Mouse (Mus musculus): Measurements from ENCODE around the gene Prkd1.

The Prkd1 gene

DNA sequence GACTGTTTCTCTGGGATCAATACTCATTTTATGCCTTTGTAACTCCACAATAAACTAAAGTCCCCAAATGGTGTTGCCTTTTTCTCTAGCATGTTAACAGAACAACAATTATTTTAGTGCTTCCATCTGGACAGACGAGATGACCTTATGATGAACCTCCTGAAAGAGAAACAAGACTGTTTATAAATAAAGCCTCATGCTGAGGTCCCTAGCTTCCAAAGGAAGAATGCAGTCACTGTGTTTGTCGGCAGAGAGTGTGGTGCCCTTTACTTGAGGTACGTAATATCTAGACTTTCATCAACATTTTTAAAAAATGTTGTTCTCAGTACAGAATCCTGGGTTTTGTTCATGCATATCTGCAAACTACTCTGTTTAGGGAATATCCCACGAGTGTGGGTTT lies 90.7 kb downstream of the Prkd1 start:
- DNase-seq (ENCODE audit: low spot score), result no peak

DNA sequence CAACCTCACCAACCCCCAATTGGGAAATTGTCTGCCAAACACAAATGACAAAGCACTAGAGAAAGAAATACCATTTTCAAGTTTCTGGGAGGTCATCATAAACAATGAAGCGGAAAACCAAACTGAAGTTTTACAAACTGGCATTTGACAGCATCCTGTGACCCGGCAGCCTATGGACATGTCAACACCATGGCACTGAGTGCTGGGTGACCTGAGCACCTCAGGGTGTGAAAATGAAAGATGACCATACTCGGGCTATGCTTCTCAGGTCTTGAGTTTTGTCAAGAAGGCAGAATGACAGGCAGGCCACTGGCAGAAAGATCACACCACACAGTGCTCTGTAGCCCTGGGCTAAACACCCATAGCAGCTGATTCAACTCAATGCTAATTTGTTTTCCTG lies 94.7 kb downstream of the Prkd1 start:
- no peak for DNase-seq (ENCODE audit: low spot score)

DNA sequence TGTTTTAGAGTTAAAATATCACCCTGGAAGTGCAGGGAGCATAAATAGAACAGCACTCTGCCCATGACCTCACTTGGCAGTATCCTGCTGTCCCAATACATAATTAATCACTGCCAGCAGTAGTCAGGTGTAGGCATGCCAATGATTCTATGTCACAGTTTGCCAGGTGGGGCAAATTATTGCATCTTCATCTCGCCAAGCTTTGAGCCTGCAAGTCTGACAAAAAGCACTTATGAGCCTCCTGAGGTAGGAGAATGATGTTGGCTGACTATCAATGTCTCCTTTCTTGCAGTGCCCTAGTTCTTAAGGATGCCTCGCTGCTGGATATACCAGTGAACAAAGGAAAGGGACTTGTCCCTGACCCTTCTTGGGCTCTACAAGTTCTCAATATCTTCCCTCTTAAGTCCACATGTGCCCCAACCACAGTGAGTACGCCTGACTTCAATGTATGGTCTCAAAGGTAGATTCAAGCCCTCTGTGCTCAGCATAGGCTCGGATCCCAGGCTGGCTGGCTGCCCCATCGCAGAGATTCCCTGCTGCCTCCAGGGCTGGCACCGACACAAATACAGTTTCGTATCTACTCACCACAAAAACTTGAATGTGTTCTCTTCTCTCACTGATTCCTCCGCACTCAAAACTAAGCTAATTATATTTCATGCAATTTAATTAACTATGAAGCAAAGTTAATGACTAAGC lies 98.9 kb downstream of the Prkd1 start:
- no peak for DNase-seq (ENCODE audit: low spot score)

DNA sequence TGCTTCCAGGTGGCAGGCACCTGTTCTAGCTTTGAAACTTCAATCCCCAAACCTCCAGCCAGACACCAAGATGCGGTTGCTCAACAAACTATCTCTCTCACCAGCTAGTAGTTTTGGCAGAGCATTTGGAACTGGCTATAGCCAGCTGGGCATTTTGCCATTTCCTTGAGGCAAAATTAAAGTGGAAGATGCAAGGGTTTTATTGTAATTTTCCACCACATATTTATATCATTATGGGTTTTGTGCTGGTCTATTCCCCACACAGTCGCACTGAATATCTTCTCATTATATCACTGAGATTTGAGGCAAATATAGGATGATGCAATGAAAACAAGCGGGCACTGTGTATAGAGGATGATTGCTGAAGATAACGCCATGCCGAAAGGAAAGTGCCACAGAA lies 102.5 kb downstream of the Prkd1 start:
- DNase-seq (ENCODE audit: low spot score), result no peak

DNA sequence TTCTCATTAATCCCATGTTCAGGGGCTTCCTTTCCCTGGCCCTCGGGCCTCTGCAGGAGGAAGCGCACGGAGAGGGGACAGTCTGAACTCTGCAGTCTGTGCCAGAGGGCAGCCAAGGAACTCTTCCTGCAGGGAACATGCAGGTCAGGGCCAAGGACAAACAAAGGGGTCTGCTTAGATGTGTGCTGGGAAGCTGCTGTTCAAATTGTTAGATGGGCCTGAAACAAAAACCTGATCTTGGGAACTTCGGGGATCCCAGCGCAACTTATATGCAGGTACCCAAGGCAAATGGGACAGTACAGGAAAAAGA lies 103.3 kb downstream of the Prkd1 start:
- no peak for DNase-seq (ENCODE audit: low spot score)

DNA sequence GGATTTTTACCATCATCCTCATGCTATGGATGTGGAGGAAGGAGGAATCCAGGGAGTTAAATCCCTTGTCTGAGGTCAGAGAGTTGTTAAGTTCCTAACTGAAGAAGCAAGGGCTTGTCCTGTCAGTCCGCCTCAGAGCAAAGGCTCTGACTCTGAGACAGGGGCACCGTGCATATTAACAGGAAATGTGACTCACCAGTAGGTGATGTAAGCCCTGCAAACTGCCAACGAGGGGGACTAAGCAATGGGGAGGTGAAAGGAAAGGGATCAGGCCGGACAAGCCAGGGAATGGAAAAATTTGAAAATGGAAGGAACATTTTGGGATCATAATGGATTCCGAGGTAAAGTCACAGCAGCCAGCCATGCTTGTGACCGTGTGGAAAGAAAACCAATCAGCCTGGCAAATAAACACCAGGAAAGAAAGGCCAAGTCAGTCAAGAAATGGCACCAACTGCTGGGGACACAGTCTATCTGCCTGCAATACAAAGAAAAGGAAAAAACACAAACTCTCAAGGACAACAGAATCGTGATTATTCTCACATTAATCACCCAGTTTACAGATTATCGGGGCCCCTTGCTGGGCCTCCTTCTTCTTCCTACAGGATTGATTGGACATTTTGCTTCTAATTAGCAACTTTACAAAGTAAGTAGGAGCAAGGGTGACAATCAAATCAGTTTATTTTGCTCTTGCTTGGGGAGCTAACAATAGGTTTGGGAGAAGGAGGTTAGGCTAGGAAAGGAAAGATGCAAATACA lies 103.9 kb downstream of the Prkd1 start:
- no peak for DNase-seq (ENCODE audit: low spot score)

DNA sequence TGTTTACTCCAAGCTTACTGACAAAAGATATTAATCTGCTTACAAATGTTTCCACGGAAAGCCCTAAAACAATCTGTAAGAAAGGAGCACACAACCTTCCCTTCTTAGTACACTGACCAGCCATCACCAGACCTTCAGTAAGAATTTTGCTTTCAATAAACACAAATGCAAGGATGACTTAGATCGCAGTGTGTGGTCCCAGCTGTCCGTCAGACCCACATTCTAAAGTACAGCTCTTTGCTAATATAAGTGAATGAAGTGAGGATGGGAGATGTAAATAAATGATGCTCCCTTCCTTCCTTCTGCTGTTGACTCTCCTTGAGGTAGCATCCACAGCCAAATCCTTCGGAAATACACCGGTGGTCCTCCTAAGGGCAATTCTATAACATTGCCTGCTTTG lies 108.1 kb downstream of the Prkd1 start:
- no peak for DNase-seq (ENCODE audit: low spot score)

DNA sequence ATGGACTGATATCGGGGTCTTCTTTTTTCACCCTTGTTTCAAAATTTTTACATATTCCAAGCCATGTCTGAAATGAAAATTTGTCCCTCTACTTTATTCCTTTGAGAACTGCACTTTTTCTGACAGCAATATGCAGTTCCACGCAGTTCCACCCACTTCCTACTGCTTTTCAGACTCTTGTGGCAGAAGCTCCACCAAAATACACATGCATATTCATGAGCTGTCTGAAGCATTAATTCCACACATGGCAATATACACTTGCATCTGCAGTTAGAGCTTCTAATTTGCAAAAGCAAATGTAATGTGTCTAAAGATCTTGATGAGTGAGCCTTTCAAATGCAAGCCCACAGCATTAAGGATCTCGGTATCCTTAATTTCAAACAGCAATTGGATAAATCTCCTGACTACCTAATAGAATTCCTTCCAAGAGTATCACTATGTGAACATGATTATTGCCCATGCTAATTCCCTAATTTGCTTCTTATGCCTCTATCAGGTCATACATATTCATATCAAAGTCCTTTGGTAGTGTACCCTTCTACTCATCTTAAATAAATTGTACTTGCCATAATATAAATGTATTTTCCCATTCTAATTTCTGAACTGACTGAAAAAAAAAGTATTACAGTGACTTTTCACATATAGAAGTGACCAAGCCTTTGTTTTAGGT lies 110.5 kb downstream of the Prkd1 start:
- DNase-seq (ENCODE audit: low spot score), result no peak

DNA sequence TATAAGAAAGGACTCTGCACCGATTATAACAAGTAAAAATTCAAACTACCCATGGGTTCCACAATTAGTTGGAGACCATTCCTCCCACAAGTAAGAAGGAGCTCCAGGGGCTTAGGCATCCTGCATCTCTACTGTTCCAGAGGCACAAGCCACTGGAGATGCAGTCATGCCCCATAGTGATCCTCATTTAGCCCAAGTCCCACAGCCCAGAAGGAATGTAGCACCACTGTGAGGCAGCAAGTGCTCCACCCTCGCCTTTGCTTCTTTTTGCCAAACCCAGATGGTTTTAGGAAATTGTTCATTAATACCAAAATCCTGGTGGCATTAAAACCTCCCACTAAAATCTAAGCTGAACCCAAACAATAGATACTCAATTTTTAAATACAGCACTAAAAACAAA lies 111.1 kb downstream of the Prkd1 start:
- no peak for DNase-seq (ENCODE audit: low spot score)

DNA sequence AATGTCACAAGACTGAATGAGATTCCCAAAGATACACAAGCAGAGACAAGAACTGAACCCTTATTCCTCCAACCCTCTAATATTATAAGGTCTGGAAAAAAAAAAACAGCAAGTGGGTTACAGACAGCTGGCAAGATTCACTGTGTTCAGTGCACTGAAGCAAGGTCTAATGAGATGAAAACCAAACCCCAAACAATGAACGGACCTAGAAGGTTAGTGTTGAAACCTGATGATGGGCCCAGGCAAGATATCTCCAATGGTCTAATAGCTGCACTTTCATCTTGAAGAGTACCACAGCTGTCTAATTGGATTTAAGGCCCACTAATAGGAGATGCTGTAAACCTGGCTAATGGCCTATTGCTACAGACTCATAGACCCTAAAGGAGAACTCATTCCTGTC lies 111.9 kb downstream of the Prkd1 start:
- DNase-seq (ENCODE audit: low spot score), result peak; percentile 60

DNA sequence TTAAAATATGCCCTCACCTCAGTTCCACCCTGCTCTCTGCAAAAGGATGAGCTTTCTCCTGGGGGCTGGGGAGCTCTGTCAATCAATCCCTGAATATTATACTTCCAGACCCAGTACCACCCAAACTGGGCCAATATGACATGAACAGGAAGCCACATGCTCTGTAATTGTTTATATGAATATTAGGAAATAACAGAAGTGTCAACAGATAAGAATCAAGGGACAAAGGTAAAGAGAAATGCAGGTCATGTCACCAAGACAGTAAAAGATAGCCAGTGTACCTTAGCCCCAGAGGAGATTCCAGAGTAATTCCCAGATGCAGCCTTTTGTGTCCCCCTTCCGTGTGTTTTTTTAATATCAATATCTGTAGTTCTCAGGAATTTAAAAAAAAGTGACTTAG lies 120.3 kb downstream of the Prkd1 start:
- DNase-seq (ENCODE audit: low spot score), result no peak

DNA sequence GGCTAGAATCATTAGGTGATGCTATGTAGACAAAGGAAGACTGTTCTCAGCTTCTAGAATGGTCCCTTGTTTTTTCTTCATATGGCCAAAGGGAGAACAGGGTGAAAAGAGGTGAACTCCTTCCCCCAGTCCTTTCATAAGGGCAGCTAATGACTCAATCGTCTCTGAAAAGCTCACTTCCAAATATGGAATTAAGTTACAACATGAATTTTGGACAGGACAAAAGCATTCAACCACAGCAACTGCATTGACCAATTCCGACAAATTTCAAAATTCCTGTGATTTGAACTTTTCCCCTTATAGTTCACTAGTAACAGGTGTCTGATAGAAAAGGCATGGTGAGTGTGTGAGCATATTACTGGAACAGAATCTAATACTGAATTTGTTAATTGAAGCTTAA lies 124.8 kb downstream of the Prkd1 start:
- no peak for DNase-seq (ENCODE audit: low spot score)

DNA sequence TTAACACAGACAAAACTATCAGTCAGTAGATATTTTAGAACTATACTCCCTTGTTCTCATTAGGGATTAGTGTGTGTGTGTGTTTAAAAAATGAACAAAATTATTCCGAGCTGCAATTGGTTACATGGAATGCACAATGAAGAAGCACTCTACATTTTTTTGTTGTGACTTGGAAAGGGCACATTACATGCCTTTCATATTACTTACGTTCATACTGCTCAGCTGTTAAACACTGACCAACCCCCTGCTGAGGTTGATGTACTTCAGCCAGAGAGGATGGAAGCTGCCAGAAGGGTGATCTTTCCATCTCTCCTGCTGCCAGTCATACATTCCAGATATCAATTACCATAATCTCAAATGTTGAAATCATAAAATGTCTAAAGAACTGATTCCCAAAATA lies 134.4 kb downstream of the Prkd1 start:
- no peak for DNase-seq (ENCODE audit: low spot score)

DNA sequence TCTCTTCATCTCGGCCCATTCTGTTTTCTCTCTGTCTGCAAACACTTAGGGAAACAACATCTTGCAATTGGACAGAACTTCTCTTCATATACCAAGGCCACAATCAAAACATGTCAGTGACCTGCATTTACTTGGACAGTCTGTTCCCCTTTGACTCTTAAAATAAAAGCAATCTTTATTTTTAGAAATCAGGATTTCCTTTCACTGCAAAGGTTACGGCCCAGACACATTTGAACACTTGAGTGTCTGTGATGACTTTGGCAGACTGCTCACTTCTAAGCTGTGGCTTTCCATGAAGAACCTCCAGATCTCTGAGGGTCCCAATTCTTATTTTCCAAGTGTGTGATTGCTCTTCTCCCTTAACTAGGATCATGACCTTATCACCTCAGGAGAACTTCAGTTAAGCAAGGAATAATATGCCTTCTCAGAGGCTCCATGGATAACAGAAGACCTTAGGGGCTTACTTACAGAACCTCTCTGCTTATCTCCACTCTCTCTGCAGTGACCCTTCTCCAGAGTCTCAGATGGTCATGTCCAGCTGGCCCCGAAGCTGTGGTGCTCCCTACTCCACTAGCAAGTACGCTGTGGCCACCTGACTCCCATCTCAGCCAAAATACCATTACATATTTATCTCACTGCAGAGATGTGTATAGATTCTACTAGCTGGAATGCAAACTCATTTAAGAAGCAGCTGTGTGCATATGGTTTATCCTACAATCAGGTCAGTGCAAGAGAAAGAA lies 137.2 kb downstream of the Prkd1 start:
- DNase-seq (ENCODE audit: low spot score), result no peak

DNA sequence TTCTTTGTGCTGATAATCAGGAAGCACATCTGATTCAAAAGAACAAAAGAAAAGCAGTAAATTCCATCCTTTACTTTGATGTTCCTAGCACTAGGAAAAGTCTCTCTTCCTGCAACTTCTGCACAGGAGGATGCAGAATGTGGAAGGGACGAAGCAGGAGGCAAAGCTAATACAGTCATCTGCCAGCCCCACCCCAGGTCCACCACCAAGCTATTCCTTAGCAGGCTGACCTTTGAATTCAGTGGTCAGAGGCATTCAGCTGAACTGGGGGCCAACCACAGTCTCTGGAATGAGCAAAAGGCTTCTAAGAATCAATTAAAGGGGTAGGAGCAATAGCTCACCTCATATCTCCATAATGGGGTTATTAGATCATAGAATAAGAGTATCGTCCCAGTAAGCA lies 140.1 kb downstream of the Prkd1 start:
- no peak for DNase-seq (ENCODE audit: low spot score)

DNA sequence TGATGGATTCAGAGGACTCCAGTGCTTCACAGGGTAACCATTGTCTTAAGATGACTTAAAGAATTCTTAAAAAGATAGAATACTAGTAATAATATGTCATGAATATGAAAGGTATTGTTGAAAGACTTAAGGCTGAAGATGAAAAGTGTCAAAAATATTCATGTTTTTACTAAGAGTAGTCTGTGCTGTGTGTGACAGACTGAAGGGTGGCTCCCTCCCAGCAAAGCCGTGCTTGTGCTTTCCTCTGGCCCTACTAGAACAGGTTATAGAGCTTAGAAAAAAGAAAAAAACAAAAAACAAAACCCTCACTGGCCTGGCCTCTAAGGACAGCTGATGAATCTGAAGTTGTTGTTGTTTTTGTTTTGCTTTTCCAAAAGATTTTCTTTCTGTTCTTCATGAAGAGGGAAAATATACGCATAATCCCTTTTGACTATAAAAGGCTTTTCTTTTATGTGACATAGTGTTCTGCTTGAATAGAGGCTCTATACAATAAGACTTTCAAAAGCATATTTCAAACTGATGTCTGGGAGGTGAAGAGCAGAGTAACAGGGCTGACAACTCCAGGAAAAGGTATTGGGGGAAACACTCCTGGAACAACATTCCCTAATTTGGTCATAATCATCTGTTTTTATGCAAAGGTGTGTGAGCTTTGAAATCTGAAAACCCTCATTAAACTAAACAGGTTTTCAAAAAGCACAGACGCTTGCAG lies 148.9 kb downstream of the Prkd1 start:
- no peak for DNase-seq (ENCODE audit: low spot score)

DNA sequence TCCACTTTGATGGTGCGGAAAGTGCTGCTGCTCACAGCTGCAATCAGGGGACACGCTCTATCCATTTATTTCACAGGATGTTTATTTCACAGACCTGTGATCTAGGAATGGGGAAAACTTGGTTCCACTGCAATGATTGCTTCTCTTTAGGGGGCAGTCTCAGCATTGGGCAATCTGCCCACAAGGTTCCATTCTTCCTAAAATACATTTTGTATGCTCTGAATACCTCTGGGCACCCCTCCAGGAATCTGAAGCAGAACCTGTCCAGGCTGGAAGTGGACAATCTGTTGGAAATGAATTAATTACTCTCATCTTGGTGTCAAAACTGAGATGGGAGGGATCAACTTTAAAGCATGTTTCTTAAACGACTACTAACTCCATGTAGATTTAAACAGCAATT lies 152.9 kb downstream of the Prkd1 start:
- no peak for DNase-seq (ENCODE audit: low spot score)

DNA sequence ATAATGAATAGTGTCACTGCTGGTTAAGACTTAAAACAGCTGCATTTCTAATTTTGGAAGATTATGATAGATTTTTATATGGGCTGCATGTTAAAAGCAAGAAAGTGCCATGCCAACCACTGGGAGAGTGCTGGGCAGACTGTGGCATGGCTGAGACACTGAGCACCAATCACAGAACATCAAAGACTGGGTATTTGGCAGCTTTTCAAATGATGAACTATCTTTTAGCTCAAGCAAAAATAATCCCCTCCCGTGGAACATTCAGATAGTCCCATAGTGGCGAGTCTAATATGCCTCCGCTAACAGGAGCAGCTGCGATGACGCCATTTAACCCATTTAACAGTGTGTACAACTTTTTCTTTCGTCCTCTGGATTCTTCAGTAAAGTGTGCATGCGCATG lies 169.1 kb downstream of the Prkd1 start:
- DNase-seq (ENCODE audit: low spot score), result peak; percentile 4

DNA sequence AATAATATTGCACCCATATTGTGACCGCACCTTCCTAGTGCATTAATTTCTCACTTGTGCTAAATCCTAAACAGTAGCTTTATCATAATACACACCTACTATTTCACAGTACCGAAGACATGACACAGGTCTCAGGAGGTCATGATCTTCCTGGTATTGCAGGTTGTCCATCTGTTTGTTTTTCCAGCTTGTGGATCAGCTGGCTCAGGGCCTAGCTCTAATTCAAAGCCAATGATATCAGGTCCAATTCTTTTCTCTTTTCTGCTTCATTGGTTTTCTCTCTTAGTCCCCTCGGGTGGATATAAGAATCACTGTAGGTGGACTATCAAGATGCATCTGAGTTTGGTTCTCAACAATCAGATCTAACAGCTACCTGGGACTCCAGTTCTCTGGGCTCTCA lies 191.7 kb downstream of the Prkd1 start:
- no peak for DNase-seq (ENCODE audit: low spot score)

DNA sequence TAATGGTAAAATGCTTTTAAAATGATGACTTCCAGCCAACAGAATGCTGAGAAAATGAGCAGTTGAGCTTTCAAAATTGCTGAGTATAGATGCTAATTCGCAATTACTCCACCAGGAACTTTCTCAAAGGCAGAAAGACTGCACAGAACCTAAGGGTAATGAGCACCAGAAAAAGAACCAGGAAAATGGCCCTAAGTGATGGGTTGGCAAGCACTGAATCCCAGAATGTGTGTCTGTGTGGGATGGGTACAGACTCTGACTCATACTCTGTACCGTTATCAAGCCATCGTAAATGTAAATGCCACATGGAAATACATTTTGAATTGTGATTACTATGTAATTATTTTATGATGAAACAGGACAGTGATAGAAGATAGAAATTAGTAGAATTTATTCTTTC lies 197.1 kb downstream of the Prkd1 start:
- no peak for DNase-seq (ENCODE audit: low spot score)

DNA sequence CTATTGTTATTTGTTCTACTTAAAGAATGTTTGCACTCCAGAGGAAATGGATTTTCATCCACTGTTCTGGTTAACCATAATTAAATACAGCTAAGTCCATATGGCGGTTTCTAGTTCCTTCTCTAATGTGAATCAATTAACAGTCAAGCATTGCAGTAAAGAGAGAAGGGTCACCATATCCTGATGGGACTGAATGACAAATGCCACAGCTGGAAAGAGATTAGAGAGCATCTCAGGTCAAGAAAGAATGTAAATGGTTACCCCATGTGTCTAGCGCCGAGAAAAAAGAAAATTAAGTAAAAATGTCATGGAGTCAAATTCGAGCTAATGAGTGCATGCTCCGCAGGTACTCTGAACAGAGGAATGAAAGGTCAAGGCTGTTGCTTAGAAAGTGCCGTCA lies 212.2 kb downstream of the Prkd1 start:
- DNase-seq (ENCODE audit: low spot score), result no peak

DNA sequence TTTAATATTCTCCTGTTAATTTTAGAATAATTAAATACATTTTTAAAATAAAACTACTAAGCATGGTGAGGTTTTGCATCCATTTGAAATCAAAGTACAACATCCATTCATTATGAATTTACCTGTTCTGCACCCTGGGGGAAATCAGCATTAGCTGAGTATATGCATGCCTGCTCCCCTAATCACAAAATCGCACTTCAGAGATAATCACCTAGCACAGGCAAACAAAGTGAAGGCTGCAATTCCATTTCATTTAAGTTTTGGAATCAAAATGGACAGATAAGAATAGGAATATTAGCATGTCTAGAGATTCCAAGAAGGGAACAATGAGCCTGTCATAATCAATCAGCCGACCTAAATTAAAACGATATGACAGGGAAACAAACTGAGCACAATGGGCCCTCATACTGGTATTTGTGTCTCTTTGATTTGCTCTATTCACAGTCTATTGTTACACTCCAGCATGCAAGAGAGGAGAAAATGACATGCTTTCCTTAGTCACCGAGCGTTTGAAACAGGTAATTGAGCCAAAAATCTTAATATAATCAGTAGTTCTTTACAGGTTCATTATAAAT lies 218.7 kb downstream of the Prkd1 start:
- peak; percentile 94 for DNase-seq (ENCODE audit: low spot score)
